Mouse (Mus musculus) layer of hippocampus, adult 9-11 months (tissue): ENCODE data around the gene Sdk1.

Source experiments
- DNase-seq: peaks from one replicate; pipeline ENCODE4 v3.0.0; 2022

The Sdk1 gene

GRCm38 (mm10) chr5:141781142-141781541 lies 539.9 kb downstream of the Sdk1 start:
- no peak for DNase-seq

DNA sequence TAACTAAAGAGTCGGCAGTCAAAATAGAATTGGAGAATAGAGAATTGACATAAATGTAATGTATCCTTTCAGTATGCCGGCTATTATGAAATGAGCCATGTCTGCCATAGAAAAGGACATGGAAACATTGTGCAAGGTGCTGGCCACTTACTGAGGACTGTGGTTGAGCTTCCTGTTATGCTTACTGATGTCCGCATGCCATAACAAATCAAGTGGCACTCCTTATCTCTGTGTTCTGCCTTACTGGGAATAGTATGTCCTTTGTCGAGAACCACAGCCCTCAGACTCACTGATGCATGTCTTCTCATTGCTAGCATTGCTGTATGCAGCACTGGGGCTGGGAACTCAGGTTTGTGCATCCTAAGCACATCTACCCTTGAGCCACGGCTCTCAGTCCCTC lies 541.0 kb downstream of the Sdk1 start:
- no peak for DNase-seq

- no peak for DNase-seq
Observed at GRCm38 (mm10) chr5:141783516-141783915, 542.2 kb downstream of the Sdk1 start.

DNA sequence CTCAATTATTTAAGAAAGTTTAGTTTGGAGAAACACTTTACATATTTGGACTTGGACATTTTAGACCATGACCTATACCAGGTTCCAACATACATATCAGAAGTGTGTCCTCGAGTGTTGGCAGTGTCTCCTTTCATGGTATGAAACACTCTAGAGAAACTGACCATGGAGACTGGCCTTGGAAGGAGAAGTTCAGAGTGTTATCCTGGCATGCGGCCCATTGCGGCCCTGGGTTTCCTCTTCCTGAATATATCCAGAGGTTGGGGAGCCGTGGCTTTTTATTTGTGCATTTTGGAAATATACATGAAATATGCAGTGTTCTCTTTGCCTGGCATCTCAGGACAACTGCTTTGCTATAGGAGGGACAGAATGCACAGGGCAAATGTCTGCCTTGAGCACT lies 552.6 kb downstream of the Sdk1 start:
- DNase-seq: no peak

DNA sequence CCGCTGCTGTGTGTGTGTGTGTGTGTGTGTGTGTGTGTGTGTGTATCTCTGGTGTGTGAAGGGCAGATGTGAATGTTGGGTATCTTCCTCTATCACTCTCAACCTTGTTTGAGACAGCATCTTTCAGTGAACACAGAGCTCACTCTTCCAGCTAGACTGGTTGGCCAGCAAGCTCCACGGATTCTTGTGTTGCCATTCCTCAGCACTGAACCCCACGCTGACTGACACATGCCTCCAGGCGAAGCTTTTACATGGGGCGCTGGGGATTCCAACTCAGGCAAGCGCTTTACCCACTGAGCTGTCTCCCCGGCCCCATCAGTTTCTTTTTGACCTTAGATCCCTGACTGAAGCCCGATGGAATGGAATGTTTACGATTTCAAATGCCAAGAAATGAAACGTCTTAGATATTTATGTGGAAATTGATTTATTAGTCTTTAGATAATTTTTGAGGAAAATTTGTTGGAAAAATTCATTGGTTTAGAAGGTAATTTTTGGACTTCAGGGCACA lies 582.6 kb downstream of the Sdk1 start:
- no peak for DNase-seq

- no peak for DNase-seq
Observed at GRCm38 (mm10) chr5:141824739-141825379, 583.6 kb downstream of the Sdk1 start.

DNA sequence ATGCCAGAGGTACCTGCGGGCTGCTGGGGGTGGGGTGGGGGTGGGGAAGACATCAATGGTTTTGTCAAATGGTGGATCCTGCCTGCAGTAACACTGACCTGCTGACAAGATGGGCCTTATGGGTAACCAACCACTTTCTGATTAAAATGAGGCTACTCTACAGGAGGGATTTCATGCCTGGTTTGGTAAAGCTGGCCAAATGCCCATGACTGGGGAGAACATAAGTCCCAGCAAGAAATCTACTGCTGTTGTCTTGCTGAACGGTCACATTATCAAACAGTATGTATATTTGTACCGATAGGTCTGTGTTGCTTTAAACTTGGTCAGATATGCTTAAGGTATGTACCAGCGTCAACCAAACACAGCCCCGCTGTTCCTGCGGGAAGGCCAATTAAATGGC lies 594.3 kb downstream of the Sdk1 start:
- DNase-seq: no peak

DNA sequence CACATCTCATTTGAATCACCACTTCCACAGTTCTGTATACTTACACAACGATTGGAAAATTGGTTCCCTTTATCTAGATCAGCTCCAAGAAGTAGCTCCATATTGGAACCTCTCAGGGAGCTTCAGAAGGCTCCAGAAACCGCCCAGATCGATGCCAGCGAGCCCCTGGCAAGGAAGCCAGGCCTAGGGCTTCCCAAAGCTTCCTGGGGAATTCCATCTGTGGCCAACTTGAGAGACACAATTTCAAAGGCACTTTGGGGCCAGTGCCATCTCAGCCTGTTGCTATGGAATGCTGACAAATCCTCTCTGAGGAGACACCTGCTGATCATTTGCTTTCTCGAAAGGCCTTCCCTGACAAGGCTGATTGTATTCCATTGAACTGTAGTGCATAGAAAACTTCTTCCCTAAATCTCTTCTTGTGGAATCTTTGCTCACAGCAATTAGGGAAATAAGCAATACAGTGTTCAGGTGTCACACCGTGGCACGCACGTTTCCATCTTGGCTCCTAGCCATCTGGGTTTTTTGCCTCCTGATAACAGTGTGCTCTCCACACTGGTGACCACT lies 595.7 kb downstream of the Sdk1 start:
- no peak for DNase-seq

- DNase-seq: no peak
Observed at GRCm38 (mm10) chr5:141844701-141845100, 603.4 kb downstream of the Sdk1 start.

- DNase-seq: no peak
Observed at GRCm38 (mm10) chr5:141847686-141848085, 606.4 kb downstream of the Sdk1 start.

GRCm38 (mm10) chr5:141852175-141852574 lies 610.9 kb downstream of the Sdk1 start:
- no peak for DNase-seq

GRCm38 (mm10) chr5:141856447-141856846 lies 615.2 kb downstream of the Sdk1 start:
- DNase-seq: no peak

- DNase-seq: no peak
Observed at GRCm38 (mm10) chr5:141857781-141858180, 616.5 kb downstream of the Sdk1 start.

DNA sequence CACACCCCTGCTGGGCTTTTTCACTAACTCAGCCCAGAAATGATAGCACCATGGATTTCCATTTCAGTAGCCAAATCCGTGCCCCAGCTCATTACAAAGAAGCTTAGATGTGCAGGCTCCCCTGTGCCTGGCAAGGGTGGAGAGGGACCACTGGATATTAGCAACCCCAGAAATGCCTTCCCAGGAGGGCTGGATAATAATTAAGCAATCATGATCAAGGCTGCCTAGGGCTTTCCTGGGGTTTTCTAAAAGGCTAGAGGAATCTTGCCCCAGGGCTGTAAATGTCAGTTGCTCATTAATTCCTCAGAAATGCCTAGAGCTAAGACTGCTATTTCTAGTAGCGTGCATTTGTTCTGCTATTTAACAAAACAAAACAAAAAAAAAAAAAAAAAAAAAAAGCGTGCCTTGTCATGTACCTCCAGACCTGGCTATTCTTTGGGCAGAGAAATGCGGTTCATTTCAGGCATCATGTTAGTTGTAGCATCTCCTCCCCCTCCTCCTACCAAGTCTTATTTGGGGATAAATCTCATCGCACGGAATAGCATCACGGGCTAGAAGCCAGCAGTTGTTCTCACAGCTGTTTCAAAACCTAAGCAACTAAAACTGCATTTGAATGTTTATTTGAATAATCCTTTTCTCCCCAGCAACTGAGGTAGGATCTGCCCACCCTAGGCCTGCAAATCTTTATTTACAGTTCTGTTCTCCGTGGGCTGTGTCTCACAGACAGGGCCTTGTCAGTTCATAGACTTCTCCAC lies 617.3 kb downstream of the Sdk1 start:
- no peak for DNase-seq

DNA sequence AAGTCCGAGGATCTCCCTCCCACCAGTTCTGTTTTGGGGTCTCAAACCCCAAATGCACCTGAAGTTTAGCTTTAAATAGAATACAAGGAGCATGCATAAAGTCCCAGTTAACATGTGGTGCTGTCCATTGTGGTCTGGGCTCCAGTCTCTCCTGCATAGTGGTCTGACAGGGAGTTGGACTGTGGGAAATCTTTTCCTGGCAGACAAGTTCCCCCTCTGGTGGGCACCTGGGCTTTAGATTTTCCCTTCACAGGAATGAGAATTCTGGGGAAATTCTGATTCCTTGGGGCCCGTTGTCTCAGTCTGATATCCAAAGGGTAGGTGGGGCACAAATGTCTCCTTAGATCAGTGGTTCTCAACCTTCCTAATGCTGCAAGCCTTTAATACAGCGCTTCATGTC lies 624.8 kb downstream of the Sdk1 start:
- DNase-seq: no peak

- DNase-seq: no peak
Observed at GRCm38 (mm10) chr5:141873751-141874150, 632.5 kb downstream of the Sdk1 start.

- no peak for DNase-seq
Observed at GRCm38 (mm10) chr5:141880661-141881060, 639.4 kb downstream of the Sdk1 start.

- DNase-seq: peak; percentile 25
Observed at GRCm38 (mm10) chr5:141884111-141884647, 642.9 kb downstream of the Sdk1 start.

GRCm38 (mm10) chr5:141886006-141886405 lies 644.7 kb downstream of the Sdk1 start:
- DNase-seq: peak; percentile 20

DNA sequence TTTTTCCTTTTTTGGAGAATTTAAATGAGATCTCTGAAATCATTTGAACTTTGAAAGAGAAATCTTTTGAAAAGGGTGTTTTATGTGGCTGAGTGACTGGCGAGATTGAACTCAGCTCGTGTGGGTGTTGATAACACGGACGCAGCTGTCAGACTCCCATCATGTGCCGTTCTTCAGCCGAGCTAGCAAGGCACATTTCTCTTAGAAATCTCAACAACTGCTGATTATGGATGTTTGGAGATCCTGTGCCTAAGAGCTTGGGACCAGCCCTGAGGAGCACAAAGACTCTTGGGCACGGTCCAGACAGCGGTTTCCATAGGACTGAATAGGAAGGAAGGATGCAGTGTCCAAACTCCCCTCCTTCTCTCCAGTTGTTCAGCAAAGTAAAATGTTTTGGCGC lies 648.5 kb downstream of the Sdk1 start:
- DNase-seq: no peak

GRCm38 (mm10) chr5:141896402-141896801 lies 655.1 kb downstream of the Sdk1 start:
- no peak for DNase-seq

DNA sequence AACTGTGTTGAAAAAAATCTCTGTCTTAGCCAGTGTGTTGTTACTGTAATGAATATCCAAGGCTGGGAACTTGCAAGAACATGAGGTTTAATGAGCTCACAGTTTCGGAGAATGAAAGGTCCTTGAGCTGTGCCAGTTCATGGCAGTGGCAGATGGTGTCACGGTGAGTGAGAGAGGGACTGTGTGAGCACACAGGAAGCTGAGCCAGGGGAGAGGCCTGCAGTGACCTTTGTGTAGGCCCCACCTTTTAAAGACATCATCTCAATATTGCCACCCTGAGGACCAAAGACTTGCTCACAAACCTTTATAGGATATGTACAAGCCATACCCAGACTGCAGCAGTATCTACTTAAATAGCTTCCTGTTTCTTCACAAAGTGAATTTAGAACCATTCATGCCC lies 656.2 kb downstream of the Sdk1 start:
- DNase-seq: no peak

GRCm38 (mm10) chr5:141899751-141900150 lies 658.5 kb downstream of the Sdk1 start:
- DNase-seq: no peak
